Mouse (Mus musculus): ENCODE measurements around the gene Calm1. TPM values are rescaled to one million over a fixed set of nuclear protein-coding genes. Genes with fewer than 3 reads are reported as not detected.
"Not testable (repeated sequence)": the region's sequence is repeated elsewhere in the genome, so short reads cannot be mapped to it uniquely, and the experiment has no call there.

Calm1 gene
- polyA plus RNA-seq, 1 experiment from 2014 or later: 1,120 TPM

DNA sequence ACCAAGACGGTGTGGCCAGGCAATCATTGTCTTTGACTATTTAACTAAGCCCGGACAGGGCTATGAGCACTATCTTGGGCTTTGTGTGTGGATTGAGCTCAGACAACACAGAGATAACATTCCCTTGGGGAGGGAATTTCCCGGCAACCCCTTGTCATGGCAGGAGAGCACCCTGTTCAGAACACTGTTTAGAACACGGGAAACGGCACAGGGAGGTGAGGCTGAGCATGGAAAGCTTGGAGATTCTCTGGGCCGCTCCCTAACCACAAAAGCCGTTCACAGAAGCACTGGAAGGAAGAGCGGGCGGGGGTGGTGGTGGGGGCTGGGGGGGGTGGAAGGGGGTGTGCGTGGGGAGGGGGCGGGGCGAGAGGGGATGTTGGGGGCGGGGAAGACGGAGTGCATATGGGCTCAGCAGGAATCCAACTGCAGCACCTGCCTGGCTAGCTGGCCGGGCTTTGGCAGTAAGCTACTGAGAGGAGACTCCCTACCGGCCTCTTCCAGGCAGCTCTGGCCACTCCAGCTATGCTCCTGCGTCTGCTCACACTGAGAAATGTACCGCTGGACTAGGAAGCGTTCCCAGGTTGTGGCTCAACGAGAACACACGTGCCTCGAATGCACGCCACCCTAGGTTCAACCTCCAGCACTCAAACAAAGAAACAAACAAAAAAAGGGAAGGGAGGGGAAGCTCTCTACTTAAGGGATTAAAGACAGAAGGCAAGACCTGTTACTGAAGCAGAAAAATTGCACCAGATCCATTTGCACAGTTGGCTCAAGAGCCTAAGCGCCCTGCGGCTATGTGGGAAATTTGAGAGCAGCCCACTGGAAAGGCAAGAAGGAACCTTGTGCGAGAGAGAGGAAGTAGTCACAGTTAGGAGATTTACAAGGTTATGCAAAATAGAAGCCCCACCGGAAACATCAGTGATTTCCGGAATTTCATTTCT, 31.0 kb upstream of the Calm1 start:
- ATAC-seq (ENCODE audit: insufficient number of reproducible peaks, low FRiP score, low TSS enrichment, low read depth) (peak; percentile 71), DNase-seq (ENCODE audit: low spot score) (peak; percentile 63)
- no peaks in the 10 kb centered on the region for H3K4me1 ChIP-seq (ENCODE audit: control insufficient read depth, insufficient read depth, low read length)
- no peaks in the 10 kb centered on the region for H3K27me3 ChIP-seq (ENCODE audit: control insufficient read depth, insufficient read depth, low read length)
- no peaks in the 10 kb centered on the region for H3K9me3 ChIP-seq (ENCODE audit: control insufficient read depth, low read length)
- H3K27ac ChIP-seq (replicated peaks; ENCODE audit: low read depth, low read length): peak overlapping the region; percentile 61; the same call in 1 of the 2 replicates
- H3K4me2 ChIP-seq (ENCODE audit: low read depth, severe bottlenecking): peak overlapping the region; percentile 49
- peak overlapping the region; percentile 6; the same call in 1 of the 2 replicates for H3K4me3 ChIP-seq (ENCODE audit: low read depth, low read length)
- H3K9ac ChIP-seq (ENCODE audit: low read length): 0 out of 2 replicates have a peak overlapping the region, but pooled peaks have one; percentile 34
- 14% methylated on average over 28 of the region's 28 CpGs for WGBS
- no peaks in the 10 kb centered on the region for H3K36me3 ChIP-seq (ENCODE audit: control insufficient read depth, insufficient read depth, low read length)

DNA sequence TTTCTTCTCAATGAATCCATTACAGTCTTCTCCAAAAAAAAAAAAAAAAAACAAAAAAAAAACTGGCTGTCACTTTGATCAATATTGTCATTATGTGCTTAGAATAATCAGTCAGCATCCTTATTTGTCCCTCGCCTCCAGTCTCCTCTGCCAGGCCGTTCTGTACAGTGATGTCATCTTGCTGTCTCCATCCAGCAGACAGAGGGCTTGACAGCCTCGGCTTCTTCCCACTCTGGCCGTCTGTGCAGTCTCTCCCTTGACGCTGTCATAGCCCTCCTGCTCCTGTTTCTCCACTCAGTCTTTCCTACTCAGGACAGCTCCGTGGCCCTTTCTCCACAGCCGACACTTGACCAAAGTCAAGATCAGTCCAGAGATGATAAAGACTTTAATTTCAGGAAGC, 26.8 kb upstream of the Calm1 start:
- no peak overlapping the region for H3K9ac ChIP-seq (ENCODE audit: low read length)
- ATAC-seq (ENCODE audit: insufficient number of reproducible peaks, low FRiP score, low TSS enrichment, low read depth) (no peak), DNase-seq (ENCODE audit: low spot score) (no peak)
- no peak overlapping the region for H3K4me3 ChIP-seq (ENCODE audit: low read depth, low read length)
- WGBS: 75% methylated on average over 7 of the region's 7 CpGs
- H3K4me1 ChIP-seq (ENCODE audit: control insufficient read depth, insufficient read depth, low read length): peaks cover 5% of the 10 kb centered on the region; the same call in 1 of the 2 replicates
- no peaks in the 10 kb centered on the region for H3K36me3 ChIP-seq (ENCODE audit: control insufficient read depth, insufficient read depth, low read length)
- no peak overlapping the region for H3K4me2 ChIP-seq (ENCODE audit: low read depth, severe bottlenecking)
- H3K27ac ChIP-seq (replicated peaks; ENCODE audit: low read depth, low read length): no peak overlapping the region
- no peaks in the 10 kb centered on the region for H3K9me3 ChIP-seq (ENCODE audit: control insufficient read depth, low read length)
- no peaks in the 10 kb centered on the region for H3K27me3 ChIP-seq (ENCODE audit: control insufficient read depth, insufficient read depth, low read length)

DNA sequence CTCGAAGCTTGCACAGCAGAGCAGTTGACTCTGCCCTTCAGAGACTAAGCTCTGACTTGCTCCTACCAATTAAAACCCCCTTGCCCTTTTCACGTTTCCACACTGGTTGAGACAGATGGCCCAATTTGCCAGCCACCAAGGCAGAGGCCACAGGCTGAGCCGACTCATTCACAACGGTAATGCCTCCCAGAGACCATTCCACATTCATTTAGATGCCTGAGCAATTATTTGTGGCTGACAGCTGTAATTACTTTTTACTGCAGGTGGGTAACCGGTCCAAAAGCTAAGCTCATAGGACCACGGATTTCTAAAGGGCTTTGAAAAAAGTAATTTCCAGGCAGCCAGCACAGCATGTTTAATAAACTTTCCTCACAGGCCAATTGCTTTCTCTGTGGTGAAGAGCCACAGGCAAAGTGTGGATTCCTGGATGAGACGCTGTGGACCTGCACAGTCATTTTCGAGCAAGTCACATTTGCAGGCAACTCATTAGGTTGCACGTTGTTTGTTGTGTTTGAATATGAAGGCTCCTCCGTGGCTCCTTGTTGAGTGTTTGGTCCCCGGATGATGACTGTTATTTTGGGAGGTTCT, 22.7 kb upstream of the Calm1 start:
- no peaks in the 10 kb centered on the region for H3K27me3 ChIP-seq (ENCODE audit: control insufficient read depth, insufficient read depth, low read length)
- peak overlapping the region; percentile 56 for H3K27ac ChIP-seq (replicated peaks; ENCODE audit: low read depth, low read length)
- no peak overlapping the region for H3K4me3 ChIP-seq (ENCODE audit: low read depth, low read length)
- WGBS: 24% methylated on average over 11 of the region's 11 CpGs
- DNase-seq (ENCODE audit: low spot score): peak; percentile 67
- H3K4me2 ChIP-seq (ENCODE audit: low read depth, severe bottlenecking): no peak overlapping the region
- no peaks in the 10 kb centered on the region for H3K9me3 ChIP-seq (ENCODE audit: control insufficient read depth, low read length)
- no peaks in the 10 kb centered on the region for H3K36me3 ChIP-seq (ENCODE audit: control insufficient read depth, insufficient read depth, low read length)
- H3K9ac ChIP-seq (ENCODE audit: low read length): no peak overlapping the region
- peak; percentile 56 for ATAC-seq (ENCODE audit: insufficient number of reproducible peaks, low FRiP score, low TSS enrichment, low read depth)
- peaks cover 13% of the 10 kb centered on the region; the same call in 1 of the 2 replicates for H3K4me1 ChIP-seq (ENCODE audit: control insufficient read depth, insufficient read depth, low read length)

DNA sequence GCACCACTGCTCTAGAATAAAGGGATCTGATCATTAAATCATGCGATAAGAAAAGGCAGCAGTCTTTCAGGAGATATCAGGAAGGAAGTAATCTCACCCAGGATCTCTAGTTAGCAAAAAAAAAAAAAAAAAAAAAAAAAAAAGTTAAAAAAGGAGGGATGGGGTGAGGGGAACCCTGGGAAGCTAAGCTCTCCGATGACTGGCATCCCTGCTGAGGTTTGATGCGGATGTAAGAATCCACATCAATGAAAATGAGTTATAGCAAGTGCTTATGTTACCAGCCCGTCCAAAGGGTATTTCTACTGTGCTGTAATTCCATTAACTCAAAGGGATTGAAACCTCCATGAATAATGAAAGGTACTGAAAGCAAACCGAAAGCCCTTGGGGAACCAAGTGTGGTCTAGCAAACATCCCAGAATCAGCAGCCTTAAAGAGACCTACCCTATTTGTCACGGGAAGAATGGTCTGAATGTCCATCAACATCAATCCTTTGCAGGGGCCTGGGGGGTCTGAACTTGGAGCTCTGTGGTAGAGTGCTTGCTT, 20.3 kb upstream of the Calm1 start:
- Histone ChIP-seq H3K4me3 (ENCODE audit: low read depth, low read length) (no peak overlapping the region), H3K9ac (ENCODE audit: low read length) (no peak overlapping the region), H3K36me3 (ENCODE audit: control insufficient read depth, insufficient read depth, low read length) (no peaks in the 10 kb centered on the region), H3K27ac (replicated peaks; ENCODE audit: low read depth, low read length) (no peak overlapping the region), H3K27me3 (ENCODE audit: control insufficient read depth, insufficient read depth, low read length) (no peaks in the 10 kb centered on the region), H3K9me3 (ENCODE audit: control insufficient read depth, low read length) (no peaks in the 10 kb centered on the region), H3K4me1 (ENCODE audit: control insufficient read depth, insufficient read depth, low read length) (peaks cover 13% of the 10 kb centered on the region; the same call in 1 of the 2 replicates), H3K4me2 (ENCODE audit: low read depth, severe bottlenecking) (no peak overlapping the region)
- WGBS: 22% methylated on average over 6 of the region's 6 CpGs
- no peak for ATAC-seq (ENCODE audit: insufficient number of reproducible peaks, low FRiP score, low TSS enrichment, low read depth)
- no peak for DNase-seq (ENCODE audit: low spot score)

DNA sequence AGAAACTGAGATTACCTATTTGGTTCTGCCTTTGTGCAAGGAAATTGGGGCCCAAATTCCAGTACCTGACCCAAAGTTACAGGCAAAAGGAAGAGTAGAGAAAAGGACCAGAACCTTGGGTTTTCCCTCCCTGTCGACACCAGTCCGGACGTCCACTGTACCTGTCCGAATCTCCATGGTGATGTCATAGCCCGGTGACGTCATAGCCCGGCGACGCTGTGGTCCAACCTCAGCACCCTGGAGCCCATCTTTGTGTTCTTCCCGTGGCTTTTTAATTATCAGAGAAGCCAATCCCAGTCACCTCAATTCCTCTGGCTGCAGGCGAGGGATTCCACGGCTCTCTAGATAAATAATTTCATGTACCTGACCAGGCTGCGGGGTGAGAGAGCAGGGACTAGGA, 18.4 kb upstream of the Calm1 start:
- DNase-seq (ENCODE audit: low spot score) (no peak), ATAC-seq (ENCODE audit: insufficient number of reproducible peaks, low FRiP score, low TSS enrichment, low read depth) (no peak)
- Histone ChIP-seq H3K9ac (ENCODE audit: low read length) (no peak overlapping the region), H3K27me3 (ENCODE audit: control insufficient read depth, insufficient read depth, low read length) (no peaks in the 10 kb centered on the region), H3K36me3 (ENCODE audit: control insufficient read depth, insufficient read depth, low read length) (no peaks in the 10 kb centered on the region), H3K4me1 (ENCODE audit: control insufficient read depth, insufficient read depth, low read length) (peaks cover 12% of the 10 kb centered on the region; the same call in 1 of the 2 replicates), H3K4me3 (ENCODE audit: low read depth, low read length) (no peak overlapping the region), H3K4me2 (ENCODE audit: low read depth, severe bottlenecking) (no peak overlapping the region), H3K9me3 (ENCODE audit: control insufficient read depth, low read length) (no peaks in the 10 kb centered on the region), H3K27ac (replicated peaks; ENCODE audit: low read depth, low read length) (no peak overlapping the region)
- WGBS: 89% methylated on average over 13 of the region's 13 CpGs

DNA sequence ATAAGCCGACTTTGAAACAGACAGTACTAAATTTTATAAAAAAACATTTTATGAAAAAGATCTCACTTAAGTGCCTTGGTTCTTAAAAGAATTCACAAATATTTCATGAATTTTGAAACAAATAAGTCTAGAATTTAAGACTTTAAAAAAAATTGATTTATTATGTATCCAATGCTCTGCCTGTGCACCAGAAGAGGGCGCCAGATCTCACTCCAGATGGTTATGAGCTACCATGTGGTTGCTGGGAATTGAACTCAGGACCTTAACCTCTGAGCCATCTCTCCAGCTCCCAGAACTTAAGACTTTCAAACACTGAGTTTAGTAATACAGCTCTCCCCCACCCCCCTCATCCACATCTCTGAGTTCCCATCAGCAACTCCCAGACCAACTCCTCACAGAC, 16.6 kb upstream of the Calm1 start:
- Histone ChIP-seq H3K27me3 (ENCODE audit: control insufficient read depth, insufficient read depth, low read length) (no peaks in the 10 kb centered on the region), H3K4me1 (ENCODE audit: control insufficient read depth, insufficient read depth, low read length) (peaks cover 9% of the 10 kb centered on the region; the same call in 1 of the 2 replicates), H3K9me3 (ENCODE audit: control insufficient read depth, low read length) (no peaks in the 10 kb centered on the region), H3K4me3 (ENCODE audit: low read depth, low read length) (no peak overlapping the region), H3K9ac (ENCODE audit: low read length) (no peak overlapping the region), H3K36me3 (ENCODE audit: control insufficient read depth, insufficient read depth, low read length) (no peaks in the 10 kb centered on the region), H3K27ac (replicated peaks; ENCODE audit: low read depth, low read length) (no peak overlapping the region), H3K4me2 (ENCODE audit: low read depth, severe bottlenecking) (no peak overlapping the region)
- 84% methylated on average over 2 of the region's 2 CpGs for WGBS
- DNase-seq (ENCODE audit: low spot score): no peak
- ATAC-seq (ENCODE audit: insufficient number of reproducible peaks, low FRiP score, low TSS enrichment, low read depth): no peak

DNA sequence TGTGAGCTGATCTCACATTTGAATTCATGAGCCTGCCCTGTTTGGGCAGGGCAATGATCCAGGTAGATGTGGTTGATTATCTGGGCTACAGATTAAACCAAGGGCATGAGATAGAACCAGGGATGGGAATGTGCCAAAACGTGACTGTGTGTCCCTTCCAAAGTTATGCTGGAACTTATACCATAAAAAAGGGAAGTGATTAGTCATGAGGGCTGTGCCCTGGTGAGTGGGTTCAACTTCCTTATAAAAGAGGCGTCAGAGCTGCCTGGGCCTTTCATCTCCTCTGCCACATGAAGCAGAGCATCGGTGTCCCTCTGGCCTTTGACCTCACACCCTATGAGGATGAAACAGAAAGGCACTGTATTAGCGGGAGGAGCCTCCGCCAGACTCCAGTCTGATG, 15.3 kb upstream of the Calm1 start:
- peaks cover 2% of the 10 kb centered on the region; the same call in 1 of the 2 replicates for H3K4me1 ChIP-seq (ENCODE audit: control insufficient read depth, insufficient read depth, low read length)
- H3K27me3 ChIP-seq (ENCODE audit: control insufficient read depth, insufficient read depth, low read length): no peaks in the 10 kb centered on the region
- H3K9ac ChIP-seq (ENCODE audit: low read length): no peak overlapping the region
- ATAC-seq (ENCODE audit: insufficient number of reproducible peaks, low FRiP score, low TSS enrichment, low read depth): no peak
- no peak overlapping the region for H3K4me2 ChIP-seq (ENCODE audit: low read depth, severe bottlenecking)
- WGBS: 37% methylated on average over 5 of the region's 5 CpGs
- H3K27ac ChIP-seq (replicated peaks; ENCODE audit: low read depth, low read length): no peak overlapping the region
- no peak overlapping the region for H3K4me3 ChIP-seq (ENCODE audit: low read depth, low read length)
- H3K9me3 ChIP-seq (ENCODE audit: control insufficient read depth, low read length): no peaks in the 10 kb centered on the region
- no peak for DNase-seq (ENCODE audit: low spot score)
- H3K36me3 ChIP-seq (ENCODE audit: control insufficient read depth, insufficient read depth, low read length): no peaks in the 10 kb centered on the region

DNA sequence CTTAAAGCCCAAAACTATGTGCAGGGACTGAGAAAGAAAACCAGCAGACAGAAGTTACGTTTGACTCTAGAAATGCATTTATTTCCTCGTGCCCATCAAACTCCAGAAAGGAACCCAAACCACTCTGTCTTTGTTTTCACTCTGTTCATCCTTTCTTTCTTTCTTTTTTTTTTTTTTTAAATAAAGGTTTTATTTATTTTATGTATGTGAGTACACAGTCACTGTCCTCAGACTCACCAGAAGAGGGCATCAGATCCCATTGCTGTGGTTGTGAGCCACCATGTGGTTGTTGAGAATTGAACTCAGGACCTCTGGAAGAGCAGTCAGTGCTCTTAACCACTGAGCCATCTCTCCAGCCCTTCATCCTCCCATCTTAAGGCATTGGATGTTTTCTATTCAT, 14.3 kb upstream of the Calm1 start:
- not testable (repeated sequence) for H3K4me2 ChIP-seq (ENCODE audit: low read depth, severe bottlenecking); H3K4me3 ChIP-seq (ENCODE audit: low read depth, low read length); H3K9ac ChIP-seq (ENCODE audit: low read length); H3K27me3 ChIP-seq (ENCODE audit: control insufficient read depth, insufficient read depth, low read length); ATAC-seq (ENCODE audit: insufficient number of reproducible peaks, low FRiP score, low TSS enrichment, low read depth); H3K27ac ChIP-seq (replicated peaks; ENCODE audit: low read depth, low read length); H3K36me3 ChIP-seq (ENCODE audit: control insufficient read depth, insufficient read depth, low read length); DNase-seq (ENCODE audit: low spot score); H3K4me1 ChIP-seq (ENCODE audit: control insufficient read depth, insufficient read depth, low read length); H3K9me3 ChIP-seq (ENCODE audit: control insufficient read depth, low read length)
- 93% methylated on average over 2 of the region's 2 CpGs for WGBS

Measured in limb, embryonic 11.5 days (tissue).